Mouse (Mus musculus) intestine, embryonic 14.5 days (tissue): ENCODE data around the gene Ctr9. TPM values are rescaled to one million over a fixed set of nuclear protein-coding genes. Genes with fewer than 3 reads are reported as not detected.

Experiments used
- ATAC-seq: fragments of 200-750 bp; cut with Nextera tagmentation; replicated peaks from 2 replicates; pipeline ENCODE4 v1.8.0; 2017; ENCODE audit warnings: low read depth, moderate number of reproducible peaks, moderate TSS enrichment, moderate library complexity; ENCODE audit not compliant: low FRiP score, low TSS enrichment
- DNase-seq: peaks from one replicate; pipeline ENCODE4 v3.0.0-alpha.2; 2018; ENCODE audit warnings: low spot score
- H3K27ac ChIP-seq: fragments of 300-500 bp; sonication (generic); 2 replicates; pipeline ENCODE4 v1.5.1; 2014; ENCODE audit warnings: low read depth, mild to moderate bottlenecking, control low read depth
- H3K27me3 ChIP-seq: fragments of 300-500 bp; sonication (generic); replicated peaks from 2 replicates; pipeline ENCODE4 v1.6.1; 2014; ENCODE audit warnings: low read length, control low read depth; ENCODE audit not compliant: control insufficient read depth, insufficient read depth
- H3K36me3 ChIP-seq: fragments of 300-500 bp; sonication (generic); 2 replicates; pipeline ENCODE4 v1.6.1; 2014; ENCODE audit warnings: low read length, control low read depth; ENCODE audit not compliant: control insufficient read depth, insufficient read depth
- H3K4me1 ChIP-seq: fragments of 300-500 bp; sonication (generic); replicated peaks from 2 replicates; pipeline ENCODE4 v1.6.1; 2014; ENCODE audit warnings: low read length, control low read depth, mixed read lengths; ENCODE audit not compliant: control insufficient read depth, insufficient read depth
- H3K4me2 ChIP-seq: fragments of 300-500 bp; sonication (generic); 2 replicates; pipeline ENCODE4 v1.6.1; 2014; ENCODE audit warnings: low read length
- H3K4me3 ChIP-seq: fragments of 300-500 bp; sonication (generic); 2 replicates; pipeline ENCODE4 v1.5.1; 2014; ENCODE audit warnings: low read depth, low read length, control low read depth, mixed read lengths
- H3K9ac ChIP-seq: fragments of 300-500 bp; sonication (generic); 2 replicates; pipeline ENCODE4 v1.6.1; 2014; ENCODE audit warnings: mild to moderate bottlenecking, low read length
- H3K9me3 ChIP-seq: fragments of 300-500 bp; sonication (generic); 2 replicates; pipeline ENCODE4 v1.6.1; 2016; ENCODE audit warnings: low read length, control low read depth; ENCODE audit not compliant: control insufficient read depth
- WGBS: fragments of 180-500 bp; shearing (Covaris S2); extraction: QIAGEN DNeasy Blood & Tissue Kit; methylation state at CpG from one replicate; pipeline ENCODE4 v1.1.7; 2014; 5-methylcytosine and 5-hydroxymethylcytosine counted together
- polyA plus RNA-seq: library from polyadenylated mRNA; unstranded; fragments of >200 nt; fragmentation: Nextera tagmentation; extraction: Ambion mirVana; gene quantifications from 2 replicates; pipeline ENCODE4 v1.2.1, GENCODE M21; 2014

Gene Ctr9
- polyA plus RNA-seq, 1 experiment from 2014 or later, result 54.0 TPM

DNA sequence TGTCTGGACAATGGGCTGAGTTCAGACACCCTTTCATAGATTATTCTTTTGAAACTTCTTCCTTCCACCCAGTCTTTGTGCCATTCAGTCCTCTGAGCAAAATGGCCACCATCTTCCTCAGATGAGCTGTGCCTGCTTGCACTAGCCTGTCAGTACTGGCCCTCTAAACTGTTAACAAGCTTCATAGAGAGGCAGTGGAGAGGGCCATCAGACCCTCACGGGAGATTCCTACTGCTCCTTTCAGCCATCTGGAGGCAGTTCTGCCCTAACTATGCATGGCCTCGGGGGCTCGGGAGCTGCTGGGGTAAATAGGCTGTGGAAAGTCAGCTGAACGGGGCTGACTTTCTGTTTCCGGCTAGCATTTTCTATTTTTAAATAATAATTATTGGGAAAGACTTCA, 30.8 kb downstream of the Ctr9 start:
- no peak for ATAC-seq
- WGBS, result 72% methylated on average over 5 of the region's 5 CpGs
- Histone ChIP-seq H3K4me2 (no peak overlapping the region), H3K36me3 (peaks cover 19% of the 10 kb centered on the region), H3K4me1 (no peaks in the 10 kb centered on the region), H3K27me3 (no peaks in the 10 kb centered on the region), H3K4me3 (no peak overlapping the region), H3K27ac (no peak overlapping the region), H3K9ac (no peak overlapping the region), H3K9me3 (no peaks in the 10 kb centered on the region)
- DNase-seq, result no peak

DNA sequence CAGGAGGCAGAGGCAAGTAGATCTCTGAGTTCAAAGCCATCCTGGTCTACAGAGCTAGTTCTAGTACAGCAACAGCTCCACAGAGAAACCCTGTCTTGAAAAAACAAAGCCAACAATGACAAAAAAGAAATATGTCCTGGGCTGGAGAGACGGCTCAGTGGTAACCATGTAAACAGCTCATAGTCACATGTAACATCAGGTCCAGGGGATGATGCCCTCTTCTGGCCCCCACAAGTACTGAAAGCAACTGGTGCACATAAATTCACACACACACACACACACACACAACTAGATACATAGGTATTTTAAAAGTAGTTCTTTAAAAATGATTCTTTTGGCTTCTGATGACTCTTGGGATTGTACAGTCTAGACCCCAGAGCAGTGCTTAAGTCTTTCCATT, 34.2 kb downstream of the Ctr9 start:
- no peak overlapping the region for H3K9ac ChIP-seq
- no peak overlapping the region for H3K4me3 ChIP-seq
- H3K36me3 ChIP-seq, result peaks cover 5% of the 10 kb centered on the region
- no peak overlapping the region for H3K27ac ChIP-seq
- 96% methylated on average over 1 of the region's 1 CpGs for WGBS
- ATAC-seq (no peak), DNase-seq (no peak)
- peaks cover 4% of the 10 kb centered on the region; the same call in 1 of the 2 replicates for H3K9me3 ChIP-seq
- no peaks in the 10 kb centered on the region for H3K27me3 ChIP-seq
- H3K4me1 ChIP-seq, result no peaks in the 10 kb centered on the region
- H3K4me2 ChIP-seq, result no peak overlapping the region

DNA sequence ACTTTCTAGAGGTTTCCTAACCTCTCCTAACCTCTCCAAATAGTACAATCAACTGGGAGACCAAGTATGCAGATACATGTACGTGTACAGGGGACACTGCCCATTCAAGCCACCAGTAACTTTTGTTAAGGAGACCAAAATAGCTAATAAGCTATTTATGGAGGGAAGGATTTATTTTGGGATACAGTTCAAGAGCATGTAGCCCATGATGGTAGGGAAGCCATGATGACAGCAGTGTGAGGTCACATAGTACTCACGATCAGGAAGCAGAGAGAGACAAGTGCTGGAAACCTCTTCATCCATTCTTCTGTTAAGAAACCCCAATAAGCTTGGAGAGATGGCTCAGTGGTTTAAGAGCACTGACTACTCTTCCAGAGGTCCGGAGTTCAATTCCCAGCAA, 39.4 kb downstream of the Ctr9 start:
- peaks cover 54% of the 10 kb centered on the region for H3K36me3 ChIP-seq
- no peaks in the 10 kb centered on the region for H3K4me1 ChIP-seq
- no peak for ATAC-seq
- no peak overlapping the region for H3K9ac ChIP-seq
- WGBS, result 97% methylated on average over 3 of the region's 3 CpGs
- H3K27me3 ChIP-seq, result no peaks in the 10 kb centered on the region
- H3K9me3 ChIP-seq, result peaks cover 13% of the 10 kb centered on the region; the same call in 1 of the 2 replicates
- no peak overlapping the region for H3K4me2 ChIP-seq
- no peak overlapping the region for H3K4me3 ChIP-seq
- no peak for DNase-seq
- no peak overlapping the region for H3K27ac ChIP-seq

DNA sequence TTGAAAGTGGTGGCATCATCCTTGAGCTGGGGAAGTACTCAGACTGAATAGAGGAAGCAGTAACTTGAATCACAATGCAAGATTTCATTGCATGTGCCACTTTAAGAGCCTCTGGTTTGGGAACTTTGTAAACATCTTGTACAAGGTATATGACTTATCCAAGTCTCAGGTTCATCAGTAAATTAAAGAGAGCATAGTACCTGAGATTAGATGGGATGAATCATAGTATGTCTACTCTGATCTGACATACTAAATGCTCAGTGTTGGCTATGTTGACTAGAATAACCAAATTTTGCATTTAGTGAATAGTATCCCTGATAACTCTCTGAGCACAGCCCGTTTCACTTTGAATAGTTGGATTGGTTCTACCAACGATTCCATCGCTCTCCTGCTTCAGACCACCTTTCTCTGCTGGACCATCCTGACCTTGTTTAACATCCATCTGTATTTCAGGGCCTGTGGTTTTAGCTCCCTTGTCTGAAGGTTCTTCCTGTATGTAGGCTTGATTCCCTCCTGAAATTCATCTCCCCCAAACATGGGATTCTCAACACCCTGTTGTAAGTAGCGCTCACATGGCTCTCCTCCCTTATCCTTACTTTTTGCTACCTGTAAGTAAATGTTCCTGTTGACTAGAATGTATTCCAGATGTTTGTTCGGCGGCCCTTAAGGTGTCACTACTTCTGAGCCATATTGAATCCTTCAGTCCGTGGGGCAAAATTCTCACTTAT, 40.9 kb downstream of the Ctr9 start:
- 89% methylated on average over 7 of the region's 7 CpGs for WGBS
- Histone ChIP-seq H3K27ac (no peak overlapping the region), H3K27me3 (no peaks in the 10 kb centered on the region), H3K4me1 (no peaks in the 10 kb centered on the region), H3K4me2 (no peak overlapping the region), H3K9ac (no peak overlapping the region), H3K9me3 (peaks cover 13% of the 10 kb centered on the region; the same call in 1 of the 2 replicates), H3K36me3 (peaks cover 68% of the 10 kb centered on the region), H3K4me3 (no peak overlapping the region)
- ATAC-seq, result peak; percentile 28; the same call in 1 of the 2 replicates
- no peak for DNase-seq

DNA sequence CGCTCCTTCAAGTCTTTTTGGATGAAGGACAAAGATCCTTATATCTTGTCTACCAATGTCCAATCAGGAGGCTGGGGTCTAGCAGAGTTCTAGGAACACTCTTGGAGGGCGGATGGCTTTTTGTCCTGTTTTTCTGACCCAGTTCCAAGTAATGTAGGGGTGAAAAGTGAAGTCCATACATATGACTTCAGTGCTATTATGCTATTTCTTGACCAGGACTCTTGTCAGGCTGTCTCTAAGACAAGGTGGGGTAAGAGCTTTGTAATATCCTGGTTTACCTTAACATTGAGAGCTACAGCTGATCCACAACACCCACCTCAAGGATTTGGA, 41.4 kb downstream of the Ctr9 start:
- WGBS, result 91% methylated on average over 2 of the region's 2 CpGs
- no peak for DNase-seq
- H3K36me3 ChIP-seq, result peaks cover 73% of the 10 kb centered on the region
- H3K4me1 ChIP-seq, result no peaks in the 10 kb centered on the region
- H3K27ac ChIP-seq, result no peak overlapping the region
- no peak overlapping the region for H3K4me2 ChIP-seq
- H3K27me3 ChIP-seq, result no peaks in the 10 kb centered on the region
- H3K4me3 ChIP-seq, result no peak overlapping the region
- H3K9ac ChIP-seq, result no peak overlapping the region
- peak; percentile 54; the same call in 1 of the 2 replicates for ATAC-seq
- H3K9me3 ChIP-seq, result peaks cover 13% of the 10 kb centered on the region; the same call in 1 of the 2 replicates

DNA sequence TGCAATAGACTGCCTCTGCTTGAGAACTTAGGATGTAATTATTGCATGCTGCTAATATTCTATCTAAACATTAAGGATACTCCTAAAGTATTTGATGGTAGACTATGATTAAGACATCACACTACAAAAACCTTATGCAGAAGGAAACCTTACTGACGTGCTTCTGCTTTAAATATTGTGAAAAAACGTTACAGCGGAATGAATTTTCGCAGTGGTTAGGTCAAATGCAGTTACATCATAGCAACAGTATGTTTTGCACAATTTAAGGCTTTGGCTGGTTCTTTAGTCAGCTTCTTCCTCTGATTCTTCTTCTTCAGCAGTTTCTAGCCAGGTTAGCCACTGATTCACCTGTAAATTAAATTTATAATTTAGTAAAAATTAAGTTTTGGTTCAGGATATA, 43.7 kb downstream of the Ctr9 start:
- no peak overlapping the region for H3K4me2 ChIP-seq
- 90% methylated on average over 4 of the region's 4 CpGs for WGBS
- DNase-seq, result no peak
- H3K27ac ChIP-seq, result no peak overlapping the region
- H3K4me1 ChIP-seq, result no peaks in the 10 kb centered on the region
- no peaks in the 10 kb centered on the region for H3K27me3 ChIP-seq
- H3K36me3 ChIP-seq, result peaks cover 96% of the 10 kb centered on the region
- H3K4me3 ChIP-seq, result no peak overlapping the region
- H3K9me3 ChIP-seq, result peaks cover 13% of the 10 kb centered on the region; the same call in 1 of the 2 replicates
- no peak overlapping the region for H3K9ac ChIP-seq
- no peak for ATAC-seq

DNA sequence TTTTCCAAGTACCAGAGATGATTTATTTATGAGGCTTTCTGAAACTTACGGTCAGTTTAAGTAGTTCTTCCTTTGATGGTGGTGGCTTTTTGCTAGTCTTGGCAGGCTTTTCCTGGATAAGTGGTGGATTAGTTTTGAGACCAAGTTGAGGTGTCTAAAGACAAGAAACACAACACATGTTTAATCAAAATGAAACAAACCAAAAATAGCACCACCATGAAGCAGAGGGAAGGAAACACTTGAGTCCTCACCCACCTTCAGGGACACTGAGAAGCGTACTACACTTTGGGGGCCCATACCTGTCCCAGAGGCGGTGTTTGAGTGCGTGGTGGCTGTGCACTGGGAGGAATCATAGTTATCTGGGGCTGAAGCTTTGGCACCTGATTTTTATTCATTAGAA, 46.5 kb downstream of the Ctr9 start:
- 92% methylated on average over 4 of the region's 4 CpGs for WGBS
- no peak for ATAC-seq

DNA sequence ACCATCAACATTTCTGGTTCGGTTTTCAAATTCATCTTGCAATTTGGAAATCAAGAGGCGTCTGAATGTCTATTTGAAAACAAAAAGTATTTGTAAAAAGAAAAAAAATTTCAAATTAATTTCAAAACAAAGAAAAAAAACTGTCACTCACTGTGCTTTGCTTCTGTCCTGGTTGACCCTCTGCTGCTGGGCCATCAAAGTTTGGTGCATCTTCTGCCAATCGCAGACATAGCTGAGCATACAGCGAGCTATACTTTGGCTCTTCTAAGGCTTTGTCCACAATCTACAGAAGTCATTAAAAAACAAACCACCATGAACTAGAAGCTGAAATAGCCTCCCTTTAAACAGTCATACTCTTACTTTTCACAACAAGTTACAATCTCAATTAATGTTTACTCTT, 49.5 kb downstream of the Ctr9 start:
- Histone ChIP-seq H3K4me1 (peaks cover 20% of the 10 kb centered on the region), H3K4me2 (no peak overlapping the region), H3K9ac (no peak overlapping the region), H3K27ac (no peak overlapping the region), H3K27me3 (no peaks in the 10 kb centered on the region), H3K36me3 (peaks cover 84% of the 10 kb centered on the region), H3K4me3 (no peak overlapping the region), H3K9me3 (no peaks in the 10 kb centered on the region)
- WGBS, result 94% methylated on average over 4 of the region's 4 CpGs
- ATAC-seq (no peak), DNase-seq (no peak)

More for the DNA sequence above, 46.5 kb downstream of the Ctr9 start:
- no peak overlapping the region for H3K4me2 ChIP-seq
- no peak overlapping the region for H3K4me3 ChIP-seq
- DNase-seq, result no peak
- peaks cover 13% of the 10 kb centered on the region for H3K4me1 ChIP-seq
- H3K9ac ChIP-seq, result no peak overlapping the region
- no peak overlapping the region for H3K27ac ChIP-seq
- peaks cover 99% of the 10 kb centered on the region for H3K36me3 ChIP-seq
- no peaks in the 10 kb centered on the region for H3K9me3 ChIP-seq
- H3K27me3 ChIP-seq, result no peaks in the 10 kb centered on the region

DNA sequence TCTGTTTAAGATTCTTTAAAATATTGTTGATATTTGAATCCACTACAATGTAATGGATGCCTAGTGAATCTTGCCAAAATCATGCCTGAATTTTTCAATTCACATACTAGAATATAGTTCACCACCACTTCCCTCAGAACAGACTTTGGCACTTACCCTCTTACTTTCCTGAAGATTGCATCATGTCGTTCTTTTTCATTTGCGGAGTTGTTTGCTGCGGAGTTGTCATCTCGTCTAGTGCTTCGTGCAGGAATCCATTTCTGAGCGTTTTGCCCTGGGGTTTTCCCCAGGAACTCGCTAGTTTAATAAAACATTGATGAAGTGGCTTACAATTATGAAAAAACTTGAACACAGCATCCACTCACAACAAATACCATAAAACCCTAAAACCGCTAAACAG, 51.3 kb downstream of the Ctr9 start:
- Histone ChIP-seq H3K36me3 (peaks cover 67% of the 10 kb centered on the region), H3K4me1 (peaks cover 20% of the 10 kb centered on the region), H3K27me3 (no peaks in the 10 kb centered on the region), H3K4me2 (peak overlapping the region; percentile 82), H3K4me3 (peak overlapping the region; percentile 94), H3K27ac (no peak overlapping the region), H3K9ac (no peak overlapping the region), H3K9me3 (no peaks in the 10 kb centered on the region)
- 84% methylated on average over 8 of the region's 8 CpGs for WGBS
- DNase-seq (no peak), ATAC-seq (no peak)
